10 mouse cellular contexts compared by ENCODE assay signal in the genomic region with DNA sequence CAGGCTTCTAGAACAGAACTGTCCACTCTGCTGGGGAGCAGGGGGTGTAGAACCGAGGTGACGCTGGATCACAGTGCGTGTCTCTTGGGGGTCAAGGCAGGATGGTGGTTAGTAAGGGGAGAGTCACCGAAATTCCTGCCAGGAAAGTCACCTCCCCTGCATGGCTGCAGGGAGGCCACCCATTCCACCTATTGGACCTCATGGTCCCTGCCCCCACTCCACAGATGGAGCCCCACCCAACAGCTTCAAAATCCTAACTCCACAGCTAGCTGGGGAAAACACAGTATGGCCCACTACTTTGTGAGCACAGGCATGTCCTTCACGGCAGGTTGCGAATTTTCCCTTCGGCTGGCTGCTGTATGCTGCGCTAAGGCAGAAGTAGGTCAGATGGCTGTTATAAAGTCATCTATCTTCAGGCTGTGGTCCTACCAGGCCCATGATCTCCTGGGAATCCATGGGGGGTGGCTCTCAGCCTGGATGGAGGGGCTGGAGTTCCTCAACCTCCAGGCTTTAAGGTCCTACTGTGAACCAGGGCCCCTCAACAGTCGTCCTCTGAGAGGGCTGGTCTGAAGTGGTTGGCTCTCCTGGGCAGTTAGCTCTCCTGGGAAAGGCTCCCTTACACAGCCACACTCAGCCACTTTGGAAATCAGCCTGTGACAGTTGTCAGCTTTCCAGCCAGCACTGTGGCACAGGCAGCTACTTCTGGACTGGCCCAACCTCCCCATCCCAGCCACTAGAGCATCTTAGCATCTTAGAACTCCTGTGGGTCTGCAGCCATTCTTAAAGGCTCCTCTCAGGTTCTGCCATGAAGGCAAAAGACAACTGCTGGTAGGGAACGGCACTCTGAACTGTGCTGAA.
DNase-seq lines count a peak whose midpoint lies in the region; ATAC-seq and TF ChIP-seq lines count a peak whose summit lies in the region.
"Had no signal": no experiment of that assay in that cellular context is flagged by ENCODE, and none has a peak within 500 bp of the region (broad histone marks: within the 10 kb centered on the region; RNA-seq: fewer than 3 reads in every experiment).

No protein-coding gene starts in this region.

- peaks cover 2% of the 10 kb centered on the region for H3K36me3 ChIP-seq in testis, adult 2 months (ENCODE audit: control insufficient read depth, insufficient read depth, low read length)
- no peaks in the 10 kb centered on the region for H3K36me3 ChIP-seq in heart, embryonic 11.5 days (ENCODE audit: control insufficient read depth, insufficient read depth, low read length)
- H3K36me3 ChIP-seq in midbrain, embryonic 14.5 days (ENCODE audit: control insufficient read depth, insufficient read depth, low read length): no peaks in the 10 kb centered on the region

- H3K9me3 ChIP-seq in heart, embryonic 11.5 days (replicated peaks; ENCODE audit: control insufficient read depth, low read length): no peaks in the 10 kb centered on the region
- no peaks in the 10 kb centered on the region for H3K9me3 ChIP-seq in midbrain, embryonic 14.5 days (ENCODE audit: control insufficient read depth, low read length)

- H3K4me2 ChIP-seq in heart, embryonic 11.5 days: no peak overlapping the region
- H3K4me2 ChIP-seq in midbrain, embryonic 14.5 days (ENCODE audit: low read length): no peak overlapping the region

- WGBS in heart, embryonic 11.5 days (ENCODE audit: insufficient replicate concordance): 73% methylated on average over 10 of the region's 10 CpGs
- WGBS in midbrain, embryonic 14.5 days: 89% methylated on average over 10 of the region's 10 CpGs

- peak overlapping the region; percentile 30; the same call in 1 of the 2 replicates for H3K27ac ChIP-seq in testis, adult 2 months (ENCODE audit: control insufficient read depth, insufficient read depth, low read depth, low read length)
- H3K27ac ChIP-seq in heart, embryonic 11.5 days (ENCODE audit: low read depth, low read length): peak overlapping the region; percentile 66; the same call in 1 of the 2 replicates
- H3K27ac ChIP-seq in midbrain, embryonic 14.5 days (replicated peaks; ENCODE audit: low read depth, low read length): no peak overlapping the region
- H3K27ac ChIP-seq: liver, embryonic 14.5 days had no signal

- H3K9ac ChIP-seq in heart, embryonic 11.5 days (ENCODE audit: low read depth, low read length): no peak overlapping the region
- no peak overlapping the region for H3K9ac ChIP-seq in midbrain, embryonic 14.5 days (replicated peaks; ENCODE audit: low read length)
- H3K9ac ChIP-seq: liver, embryonic 14.5 days had no signal

- ATAC-seq in heart, embryonic 11.5 days (replicated peaks; ENCODE audit: insufficient number of reproducible peaks, low FRiP score, low TSS enrichment): no peak
- ATAC-seq in CD4-positive, CD25-positive, alpha-beta regulatory T cell, adult 4 months: no peak
- no peak for ATAC-seq in midbrain, embryonic 14.5 days (ENCODE audit: low FRiP score, low TSS enrichment)

- no peaks in the 10 kb centered on the region for H3K27me3 ChIP-seq in testis, adult 2 months (ENCODE audit: control insufficient read depth, insufficient read depth, low read length)
- no peaks in the 10 kb centered on the region for H3K27me3 ChIP-seq in heart, embryonic 11.5 days (ENCODE audit: control insufficient read depth, insufficient read depth, low read length)
- no peaks in the 10 kb centered on the region for H3K27me3 ChIP-seq in midbrain, embryonic 14.5 days (ENCODE audit: control insufficient read depth, insufficient read depth, low read length)

- TF ChIP-seq CTCF in testis, adult 2 months (IDR thresholded peaks at IDR 0.05; ENCODE audit: control insufficient read depth, insufficient read depth, insufficient replicate concordance, low read depth, low read length): no peak

- peaks cover 9% of the 10 kb centered on the region for H3K4me1 ChIP-seq in testis, adult 2 months (ENCODE audit: control insufficient read depth, insufficient read depth, low read length)
- peaks cover 46% of the 10 kb centered on the region for H3K4me1 ChIP-seq in heart, embryonic 11.5 days (ENCODE audit: control insufficient read depth, insufficient read depth, low read length)
- 0 out of 2 replicates have a peak, but pooled peaks cover 4% of the 10 kb centered on the region for H3K4me1 ChIP-seq in midbrain, embryonic 14.5 days (ENCODE audit: control insufficient read depth, insufficient read depth, low read length)

- peak; percentile 42 to 46 for DNase-seq in adrenal gland, postnatal 36 days
- DNase-seq in adrenal gland, adult 8-10 months: no peak
- no peak for DNase-seq in testis, postnatal 14 days (ENCODE audit: low spot score)
- no peak for DNase-seq in natural killer cell, adult 2 months (ENCODE audit: low spot score in 2 of 2)
- DNase-seq in midbrain, embryonic 14.5 days: no peak
- DNase-seq: layer of hippocampus, adult 9-11 months had no signal

- H3K4me3 ChIP-seq in testis, adult 2 months (ENCODE audit: control insufficient read depth, low read depth, low read length): no peak overlapping the region
- no peak overlapping the region for H3K4me3 ChIP-seq in heart, embryonic 11.5 days (ENCODE audit: low read depth, low read length)
- no peak overlapping the region for H3K4me3 ChIP-seq in midbrain, embryonic 14.5 days (replicated peaks; ENCODE audit: low read depth, low read length)

- no peak for TF ChIP-seq POLR2A in testis, adult 2 months (IDR thresholded peaks at IDR 0.05; ENCODE audit: control insufficient read depth, low read depth, low read length)

Comparison
In these comparisons a context has a peak if more than half of its experiments do, and no peak if none do; other contexts are left out.
1. DNase-seq: peak in adrenal gland, postnatal 36 days (2 of 2); none in adrenal gland, adult 8-10 months (single experiment), testis, postnatal 14 days (single experiment), natural killer cell, adult 2 months (0 of 2) and midbrain, embryonic 14.5 days (single experiment).